Mouse (Mus musculus): ENCODE results near the gene Tescl.

Gene Tescl

GRCm38 (mm10) chr7:24299823-24300481 lies 33.8 kb downstream of the Tescl start:
- DNase-seq (ENCODE audit: low read depth, low spot score): peak; percentile 19

- peak; percentile 96 for DNase-seq (ENCODE audit: low read depth, low spot score)
Observed at GRCm38 (mm10) chr7:24298973-24299708, 34.6 kb downstream of the Tescl start.

- DNase-seq (ENCODE audit: low read depth, low spot score): no peak
Observed at GRCm38 (mm10) chr7:24298635-24298972, 35.1 kb downstream of the Tescl start.

- no peak for DNase-seq (ENCODE audit: low read depth, low spot score)
Observed at GRCm38 (mm10) chr7:24297361-24298095, 36.2 kb downstream of the Tescl start.

- DNase-seq (ENCODE audit: low read depth, low spot score): no peak
Observed at GRCm38 (mm10) chr7:24296386-24296785, 37.4 kb downstream of the Tescl start.

GRCm38 (mm10) chr7:24295376-24295775 lies 38.4 kb downstream of the Tescl start:
- no peak for DNase-seq (ENCODE audit: low read depth, low spot score)

- no peak for DNase-seq (ENCODE audit: low read depth, low spot score)
Observed at GRCm38 (mm10) chr7:24294763-24295162, 39.0 kb downstream of the Tescl start.

GRCm38 (mm10) chr7:24293061-24293851 lies 40.5 kb downstream of the Tescl start:
- no peak for DNase-seq (ENCODE audit: low read depth, low spot score)

- DNase-seq (ENCODE audit: low read depth, low spot score): peak; percentile 52
Observed at GRCm38 (mm10) chr7:24291387-24292090, 42.2 kb downstream of the Tescl start.

GRCm38 (mm10) chr7:24290106-24290693 lies 43.5 kb downstream of the Tescl start:
- no peak for DNase-seq (ENCODE audit: low read depth, low spot score)

GRCm38 (mm10) chr7:24288512-24288911 lies 45.2 kb downstream of the Tescl start:
- DNase-seq (ENCODE audit: low read depth, low spot score): no peak

GRCm38 (mm10) chr7:24287670-24288069 lies 46.1 kb downstream of the Tescl start:
- peak; percentile 73 for DNase-seq (ENCODE audit: low read depth, low spot score)

GRCm38 (mm10) chr7:24286916-24287315 lies 46.8 kb downstream of the Tescl start:
- no peak for DNase-seq (ENCODE audit: low read depth, low spot score)

GRCm38 (mm10) chr7:24286090-24286489 lies 47.6 kb downstream of the Tescl start:
- DNase-seq (ENCODE audit: low read depth, low spot score): peak; percentile 44
